ENCODE assay signal across 22 mouse cellular contexts in the genomic region with DNA sequence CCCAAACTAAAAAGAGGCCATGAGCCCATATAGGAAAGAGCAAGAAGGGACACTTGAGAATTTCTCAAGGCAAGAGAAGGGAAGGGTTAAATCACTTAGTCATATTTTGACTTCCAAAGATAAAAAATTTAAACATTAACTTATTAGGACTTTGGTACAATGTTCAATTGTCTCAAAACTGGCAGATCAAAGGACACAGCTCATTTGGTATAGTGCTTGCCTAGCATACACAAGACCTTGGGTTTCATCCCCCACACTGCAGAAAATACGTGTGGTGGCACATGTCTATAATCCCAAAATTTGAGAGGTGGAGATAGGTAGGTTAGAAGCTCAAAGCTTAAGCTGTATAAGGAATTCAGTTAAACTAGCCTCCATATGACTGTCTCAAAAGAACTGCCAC.
DNase-seq lines count a peak whose midpoint lies in the region; ATAC-seq and TF ChIP-seq lines count a peak whose summit lies in the region.
"Had no signal": no experiment of that assay in that cellular context is flagged by ENCODE, and none has a peak within 500 bp of the region (broad histone marks: within the 10 kb centered on the region; RNA-seq: fewer than 3 reads in every experiment).

No protein-coding gene starts in this region.

- H3K79me2 ChIP-seq in liver, adult 2 months (ENCODE audit: control insufficient read depth, insufficient read depth, low read length), result no peaks in the 10 kb centered on the region

- no peaks in the 10 kb centered on the region for H3K36me3 ChIP-seq in liver, adult 2 months (ENCODE audit: control insufficient read depth, insufficient read depth, low read length)
- H3K36me3 ChIP-seq in liver, embryonic 11.5 days (ENCODE audit: control insufficient read depth, insufficient read depth, low read length), result no peaks in the 10 kb centered on the region
- no peaks in the 10 kb centered on the region for H3K36me3 ChIP-seq in intestine, embryonic 16.5 days (ENCODE audit: control insufficient read depth, insufficient read depth, low read length)
- H3K36me3 ChIP-seq in stomach, postnatal 0 days (ENCODE audit: control insufficient read depth, insufficient read depth, low read length), result no peaks in the 10 kb centered on the region
- H3K36me3 ChIP-seq: embryonic facial prominence, embryonic 12.5 days; embryonic facial prominence, embryonic 15.5 days; hindbrain, embryonic 12.5 days had no signal

- TF ChIP-seq CTCF in liver, adult 2 months (IDR thresholded peaks at IDR 0.05; ENCODE audit: low read depth, low read length), result no peak
- TF ChIP-seq CTCF in stomach, postnatal 0 days (IDR thresholded peaks at IDR 0.05; ENCODE audit: low read depth), result no peak

- peaks cover 3% of the 10 kb centered on the region; the same call in 1 of the 2 replicates for H3K4me1 ChIP-seq in liver, adult 2 months (ENCODE audit: control insufficient read depth, insufficient read depth, low read length)
- no peaks in the 10 kb centered on the region for H3K4me1 ChIP-seq in liver, embryonic 11.5 days (replicated peaks; ENCODE audit: control insufficient read depth, insufficient read depth, low read length)
- no peaks in the 10 kb centered on the region for H3K4me1 ChIP-seq in intestine, embryonic 16.5 days (ENCODE audit: control insufficient read depth, insufficient read depth, low read length)
- no peaks in the 10 kb centered on the region for H3K4me1 ChIP-seq in stomach, postnatal 0 days (replicated peaks; ENCODE audit: control insufficient read depth, insufficient read depth)
- H3K4me1 ChIP-seq: embryonic facial prominence, embryonic 12.5 days; embryonic facial prominence, embryonic 15.5 days; hindbrain, embryonic 12.5 days had no signal

- no peak for TF ChIP-seq EP300 in stomach, postnatal 0 days (optimal IDR thresholded peaks at IDR 0.05)

- no peaks in the 10 kb centered on the region for H3K27me3 ChIP-seq in liver, adult 2 months (ENCODE audit: control insufficient read depth, insufficient read depth, low read length)
- H3K27me3 ChIP-seq in liver, embryonic 11.5 days (replicated peaks; ENCODE audit: control insufficient read depth, insufficient read depth, low read length), result no peaks in the 10 kb centered on the region
- H3K27me3 ChIP-seq in intestine, embryonic 16.5 days (replicated peaks; ENCODE audit: control insufficient read depth, insufficient read depth, low read length), result no peaks in the 10 kb centered on the region
- H3K27me3 ChIP-seq in stomach, postnatal 0 days (ENCODE audit: control insufficient read depth, insufficient read depth, low read length), result no peaks in the 10 kb centered on the region
- H3K27me3 ChIP-seq: embryonic facial prominence, embryonic 12.5 days; embryonic facial prominence, embryonic 15.5 days; hindbrain, embryonic 12.5 days had no signal

- no peak overlapping the region for H3K4me2 ChIP-seq in liver, embryonic 11.5 days
- no peak overlapping the region for H3K4me2 ChIP-seq in intestine, embryonic 16.5 days (ENCODE audit: low read depth, low read length)
- H3K4me2 ChIP-seq in stomach, postnatal 0 days (replicated peaks; ENCODE audit: low read depth), result no peak overlapping the region
- H3K4me2 ChIP-seq: embryonic facial prominence, embryonic 12.5 days; embryonic facial prominence, embryonic 15.5 days; heart, embryonic 11.5 days; hindbrain, embryonic 12.5 days had no signal

- no peak overlapping the region for H3K4me3 ChIP-seq in liver, adult 2 months (ENCODE audit: insufficient read depth, low read depth, low read length)
- H3K4me3 ChIP-seq in liver, embryonic 11.5 days (ENCODE audit: low read depth, low read length), result no peak overlapping the region
- no peak overlapping the region for H3K4me3 ChIP-seq in intestine, embryonic 16.5 days (ENCODE audit: low read length)
- H3K4me3 ChIP-seq in stomach, postnatal 0 days (ENCODE audit: low read depth, low read length), result no peak overlapping the region
- H3K4me3 ChIP-seq: embryonic facial prominence, embryonic 12.5 days; embryonic facial prominence, embryonic 15.5 days; gastrocnemius, adult 2 months; hindbrain, embryonic 12.5 days had no signal

- no peaks in the 10 kb centered on the region for H3K9me3 ChIP-seq in liver, embryonic 11.5 days (ENCODE audit: control insufficient read depth, low read length)
- H3K9me3 ChIP-seq in intestine, embryonic 16.5 days (ENCODE audit: control insufficient read depth, low read length), result 0 out of 2 replicates have a peak, but pooled peaks cover 4% of the 10 kb centered on the region
- no peaks in the 10 kb centered on the region for H3K9me3 ChIP-seq in stomach, postnatal 0 days (ENCODE audit: control insufficient read depth, low read length)
- H3K9me3 ChIP-seq: embryonic facial prominence, embryonic 12.5 days; embryonic facial prominence, embryonic 15.5 days; hindbrain, embryonic 12.5 days had no signal

- H3K9ac ChIP-seq in liver, adult 2 months (ENCODE audit: low read depth, low read length), result no peak overlapping the region
- H3K9ac ChIP-seq in liver, embryonic 11.5 days (ENCODE audit: low read depth, low read length), result no peak overlapping the region
- H3K9ac ChIP-seq in intestine, embryonic 16.5 days (ENCODE audit: low read depth, low read length), result no peak overlapping the region
- no peak overlapping the region for H3K9ac ChIP-seq in stomach, postnatal 0 days (ENCODE audit: low read length)
- H3K9ac ChIP-seq: embryonic facial prominence, embryonic 12.5 days; embryonic facial prominence, embryonic 15.5 days; forebrain, postnatal 0 days; hindbrain, embryonic 12.5 days had no signal

- 23% methylated on average over 1 of the region's 1 CpGs for WGBS in liver, adult 2 months
- WGBS in liver, embryonic 11.5 days, result 70% methylated on average over 1 of the region's 1 CpGs
- 50% methylated on average over 1 of the region's 1 CpGs for WGBS in intestine, embryonic 16.5 days
- 56% methylated on average over 1 of the region's 1 CpGs for WGBS in stomach, postnatal 0 days

- no peak for TF ChIP-seq POLR2A in liver, adult 2 months (IDR thresholded peaks at IDR 0.05; ENCODE audit: extremely low read depth, insufficient read depth, low read length)

- no peak overlapping the region for H3K27ac ChIP-seq in liver, adult 2 months (replicated peaks; ENCODE audit: insufficient read depth, low read depth, low read length)
- no peak overlapping the region for H3K27ac ChIP-seq in liver, embryonic 11.5 days (ENCODE audit: low read depth, low read length)
- no peak overlapping the region for H3K27ac ChIP-seq in intestine, embryonic 16.5 days (ENCODE audit: low read length)
- no peak overlapping the region for H3K27ac ChIP-seq in stomach, postnatal 0 days (replicated peaks)
- H3K27ac ChIP-seq: embryonic facial prominence, embryonic 12.5 days; embryonic facial prominence, embryonic 15.5 days; gastrocnemius, adult 2 months; hindbrain, embryonic 12.5 days had no signal

- ATAC-seq in liver, embryonic 11.5 days (replicated peaks; ENCODE audit: low FRiP score), result no peak
- ATAC-seq in intestine, embryonic 16.5 days, result peak; percentile 95
- ATAC-seq in stomach, postnatal 0 days (ENCODE audit: low FRiP score, low TSS enrichment), result 0 out of 2 replicates have a peak, but pooled peaks have one; percentile 42
- ATAC-seq: CD4-positive, CD25-positive, alpha-beta regulatory T cell, adult 4 months; forebrain, embryonic 14.5 days; forebrain, postnatal 0 days had no signal

- DNase-seq in liver, adult 2 months (ENCODE audit: extremely low read depth, low read depth, low spot score), result peak; percentile 88
- no peak for DNase-seq in liver, embryonic 11.5 days (ENCODE audit: low spot score)
- no peak for DNase-seq in stomach, postnatal 0 days (ENCODE audit: low spot score)
- DNase-seq in thymus, postnatal 4 days, result no peak
- no peak for DNase-seq in right cerebral cortex, postnatal 36 days (ENCODE audit: low spot score in 2 of 2)
- DNase-seq: adrenal gland, adult 2 months; adrenal gland, postnatal 14 days; cerebellum, adult 11 months; cerebellum, adult 2 months; cerebellum, adult 9-11 months; cerebellum, postnatal 25 days; forebrain, postnatal 0 days; gastrocnemius, adult 2 months; gastrocnemius, postnatal 14 days; heart, adult 11 months had no signal
